In genomic region chr3:96262979-96263550, GRCm38 (mm10) we compare ENCODE assay signal across 8 mouse cellular contexts. TPM values are rescaled to one million over a fixed set of nuclear protein-coding genes. Genes with fewer than 3 reads are reported as not detected.
DNase-seq lines count a peak whose midpoint lies in the region; ATAC-seq and TF ChIP-seq lines count a peak whose summit lies in the region.

Gene Hist2h4 (minus strand): TSS chr3:96263311.

- H3K36me3 ChIP-seq in E14TG2a.4 (ENCODE audit: insufficient read depth, low read length) = no peaks in the 10 kb centered on the region
- H3K36me3 ChIP-seq in forebrain, embryonic 11.5 days (ENCODE audit: control insufficient read depth, insufficient read depth, low read length) = no peaks in the 10 kb centered on the region
- H3K36me3 ChIP-seq in heart, embryonic 16.5 days (ENCODE audit: control insufficient read depth, insufficient read depth) = no peaks in the 10 kb centered on the region
- H3K36me3 ChIP-seq in liver, embryonic 14.5 days (replicated peaks; ENCODE audit: control insufficient read depth, insufficient read depth, low read depth) = no peaks in the 10 kb centered on the region
- no peaks in the 10 kb centered on the region for H3K36me3 ChIP-seq in stomach, embryonic 15.5 days

- peak; percentile 93 for TF ChIP-seq EP300 in liver, embryonic 14.5 days (IDR thresholded peaks at IDR 0.05; ENCODE audit: low read depth)

- H3K9me3 ChIP-seq in E14TG2a.4 (ENCODE audit: low read length) = no peaks in the 10 kb centered on the region
- H3K9me3 ChIP-seq in forebrain, embryonic 11.5 days (ENCODE audit: control insufficient read depth, low read length) = no peaks in the 10 kb centered on the region
- no peaks in the 10 kb centered on the region for H3K9me3 ChIP-seq in heart, embryonic 16.5 days (replicated peaks; ENCODE audit: control insufficient read depth, low read length)
- H3K9me3 ChIP-seq in liver, embryonic 14.5 days (ENCODE audit: control insufficient read depth, low read length) = no peaks in the 10 kb centered on the region
- no peaks in the 10 kb centered on the region for H3K9me3 ChIP-seq in stomach, embryonic 15.5 days

- peaks cover 60% of the 10 kb centered on the region for H3K4me1 ChIP-seq in E14TG2a.4 (replicated peaks; ENCODE audit: low read depth, low read length)
- peaks cover 9% of the 10 kb centered on the region; the same call in 1 of the 2 replicates for H3K4me1 ChIP-seq in forebrain, embryonic 11.5 days (replicated peaks; ENCODE audit: control insufficient read depth, insufficient read depth, low read length)
- H3K4me1 ChIP-seq in heart, embryonic 16.5 days (ENCODE audit: control insufficient read depth, insufficient read depth, low read length) = peaks cover 17% of the 10 kb centered on the region
- H3K4me1 ChIP-seq in liver, embryonic 14.5 days (replicated peaks; ENCODE audit: control insufficient read depth in 2 of 2, insufficient read depth in 2 of 2, low read length in 1 of 2) = peaks cover 36 to 42% of the 10 kb centered on the region in 2 experiments
- peaks cover 13% of the 10 kb centered on the region for H3K4me1 ChIP-seq in stomach, embryonic 15.5 days

- peak; percentile 91 for ATAC-seq in forebrain, embryonic 11.5 days (replicated peaks; ENCODE audit: low FRiP score)
- ATAC-seq in heart, embryonic 16.5 days (replicated peaks; ENCODE audit: extremely low read depth, insufficient read depth, low FRiP score) = peak; percentile 85
- peak; percentile 87 for ATAC-seq in liver, embryonic 14.5 days (ENCODE audit: insufficient read depth)
- ATAC-seq in stomach, embryonic 15.5 days (ENCODE audit: insufficient read depth, low FRiP score, low read depth) = peak; percentile 90

- peak; percentile 34 for TF ChIP-seq CTCF in E14TG2a.4 (conservative IDR thresholded peaks at IDR 0.05; ENCODE audit: low read length)
- TF ChIP-seq CTCF in liver, embryonic 14.5 days (IDR thresholded peaks at IDR 0.05; ENCODE audit: low read depth) = peak; percentile 47; the same call in 1 of the 2 replicates

- H3K27me3 ChIP-seq in E14TG2a.4 (ENCODE audit: insufficient read depth, low read length) = no peaks in the 10 kb centered on the region
- no peaks in the 10 kb centered on the region for H3K27me3 ChIP-seq in forebrain, embryonic 11.5 days (ENCODE audit: control insufficient read depth, insufficient read depth, low read length)
- no peaks in the 10 kb centered on the region; the same call in 1 of the 2 replicates for H3K27me3 ChIP-seq in heart, embryonic 16.5 days (ENCODE audit: control insufficient read depth, insufficient read depth, low read length)
- no peaks in the 10 kb centered on the region for H3K27me3 ChIP-seq in liver, embryonic 14.5 days (ENCODE audit: control insufficient read depth, insufficient read depth, low read length)
- no peaks in the 10 kb centered on the region for H3K27me3 ChIP-seq in stomach, embryonic 15.5 days (replicated peaks)

- H3K9ac ChIP-seq in forebrain, embryonic 11.5 days (ENCODE audit: low read length) = peak within 1 kb of the TSS; percentile 73
- peak within 1 kb of the TSS; percentile 87 for H3K9ac ChIP-seq in heart, embryonic 16.5 days (ENCODE audit: low read length)
- peak within 1 kb of the TSS; percentile 100 for H3K9ac ChIP-seq in liver, embryonic 14.5 days (replicated peaks)
- peak within 1 kb of the TSS; percentile 66 for H3K9ac ChIP-seq in stomach, embryonic 15.5 days

- peak within 1 kb of the TSS; percentile 76 for H3K4me2 ChIP-seq in forebrain, embryonic 11.5 days (ENCODE audit: low read depth, low read length, severe bottlenecking)
- H3K4me2 ChIP-seq in heart, embryonic 16.5 days (ENCODE audit: low read depth, low read length) = peak within 1 kb of the TSS; percentile 91
- H3K4me2 ChIP-seq in liver, embryonic 14.5 days (ENCODE audit: low read depth) = peak within 1 kb of the TSS; percentile 86
- peak within 1 kb of the TSS; percentile 73 for H3K4me2 ChIP-seq in stomach, embryonic 15.5 days

- under 1% methylated on average over 40 of the region's 40 CpGs for WGBS in forebrain, embryonic 11.5 days
- WGBS in heart, embryonic 16.5 days = under 1% methylated on average over 40 of the region's 40 CpGs
- WGBS in liver, embryonic 14.5 days (ENCODE audit: insufficient replicate concordance) = under 1% methylated on average over 40 of the region's 40 CpGs
- WGBS in stomach, embryonic 15.5 days = 1% methylated on average over 40 of the region's 40 CpGs

- peak within 1 kb of the TSS; percentile 95 for H3K27ac ChIP-seq in forebrain, embryonic 11.5 days (ENCODE audit: low read depth, low read length)
- H3K27ac ChIP-seq in heart, embryonic 16.5 days (ENCODE audit: low read length) = peak within 1 kb of the TSS; percentile 98
- peak within 1 kb of the TSS; percentile 100 for H3K27ac ChIP-seq in liver, embryonic 14.5 days
- peak within 1 kb of the TSS; percentile 99 for H3K27ac ChIP-seq in stomach, embryonic 15.5 days

- peak within 1 kb of the TSS; percentile 79 for H3K4me3 ChIP-seq in E14TG2a.4 (replicated peaks; ENCODE audit: low read length)
- H3K4me3 ChIP-seq in forebrain, embryonic 11.5 days (ENCODE audit: low read depth, low read length) = peak within 1 kb of the TSS; percentile 58
- H3K4me3 ChIP-seq in heart, embryonic 16.5 days (ENCODE audit: low read length) = peak within 1 kb of the TSS; percentile 71
- H3K4me3 ChIP-seq in liver, embryonic 14.5 days (ENCODE audit: insufficient read depth in 1 of 2, low read depth in 2 of 2, low read length in 2 of 2) = peak within 1 kb of the TSS; percentile 54 to 63
- peak within 1 kb of the TSS; percentile 64 for H3K4me3 ChIP-seq in stomach, embryonic 15.5 days (replicated peaks)

- DNase-seq in c-Kit-positive CD71-positive TER-119-negative erythroid progenitor cells, embryonic 14.5 days (ENCODE audit: low read depth) = peak; percentile 96
- DNase-seq in forebrain, embryonic 11.5 days (ENCODE audit: low spot score) = peak; percentile 96
- peak; percentile 94 to 97 for DNase-seq in kidney, postnatal 36 days
- DNase-seq in liver, embryonic 14.5 days (ENCODE audit: low read depth in 3 of 3, low spot score in 3 of 3) = peak; percentile 94 to 95 (median 95)
- peak; percentile 97 for DNase-seq in neural tube, embryonic 10.5 days (ENCODE audit: extremely low spot score, low spot score)

RNA-seq across cellular contexts. Expression of gene Hist2h4, which starts in this region (rescaled TPM):
- 6.8 and 7.5 TPM in 2 replicates for polyA plus RNA-seq in forebrain, embryonic 11.5 days (2014; fragmentation: Nextera tagmentation; extraction: Ambion mirVana)
- polyA plus RNA-seq in heart, embryonic 16.5 days (2015; fragmentation: Nextera tagmentation; extraction: Ambion mirVana) = 2.4 and 5.8 TPM in 2 replicates
- polyA plus RNA-seq in liver, embryonic 14.5 days (2012; rRNA removed) = 12.2 and 16.3 TPM in 2 replicates
- polyA plus RNA-seq in liver, embryonic 14.5 days (2014; fragmentation: Nextera tagmentation; extraction: Ambion mirVana) = 15.1 TPM in 2 replicates
- polyA plus RNA-seq in stomach, embryonic 15.5 days (2015; fragmentation: Nextera tagmentation; extraction: Ambion mirVana) = 9.7 and 18.1 TPM in 2 replicates

Comparison
In these comparisons a context has a peak if more than half of its experiments do, and no peak if none do; other contexts are left out.
1. Peak in every context shown above with its lines: DNase-seq, ATAC-seq, H3K4me3 ChIP-seq and H3K27ac ChIP-seq.